Mouse (Mus musculus): ENCODE measurements around the gene Ints3. TPM values are rescaled to one million over a fixed set of nuclear protein-coding genes. Genes with fewer than 3 reads are reported as not detected.
A peak's percentile ranks its signal among the peaks of the same experiment; 100 is the strongest.

The Ints3 gene
- polyA plus RNA-seq, 1 experiment from 2014 or later: 26.0 TPM

- H3K27me3 ChIP-seq (replicated peaks; ENCODE audit: control insufficient read depth, insufficient read depth, low read length): peaks cover 41% of the 10 kb centered on the region
- no peaks in the 10 kb centered on the region for H3K36me3 ChIP-seq (ENCODE audit: control insufficient read depth, insufficient read depth, low read length)
- no peaks in the 10 kb centered on the region for H3K9me3 ChIP-seq (ENCODE audit: control insufficient read depth, low read length)
- H3K4me3 ChIP-seq (ENCODE audit: low read depth, low read length): peak overlapping the region; percentile 48
- no peak overlapping the region for H3K27ac ChIP-seq (replicated peaks; ENCODE audit: low read depth, low read length)
- peak overlapping the region; percentile 96 for H3K4me2 ChIP-seq (ENCODE audit: low read depth, low read length)
- 2% methylated on average over 50 of the region's 75 CpGs for WGBS
- H3K9ac ChIP-seq (ENCODE audit: low read depth, low read length): peak overlapping the region; percentile 60
- ATAC-seq (ENCODE audit: low read depth) (peak; percentile 32), DNase-seq (ENCODE audit: low spot score) (no peak)
- H3K4me1 ChIP-seq (ENCODE audit: control insufficient read depth, insufficient read depth, low read length): no peaks in the 10 kb centered on the region
These were observed 31.8 kb upstream of the Ints3 start for GRCm38 (mm10) chr3:90465081-90465685.

GRCm38 (mm10) chr3:90464552-90465080 is 31.2 kb upstream of the Ints3 start:
- Histone ChIP-seq H3K4me3 (ENCODE audit: low read depth, low read length) (peak overlapping the region; percentile 48), H3K27me3 (replicated peaks; ENCODE audit: control insufficient read depth, insufficient read depth, low read length) (peaks cover 41% of the 10 kb centered on the region), H3K27ac (replicated peaks; ENCODE audit: low read depth, low read length) (no peak overlapping the region), H3K9ac (ENCODE audit: low read depth, low read length) (peak overlapping the region; percentile 19; the same call in 1 of the 2 replicates), H3K4me1 (ENCODE audit: control insufficient read depth, insufficient read depth, low read length) (no peaks in the 10 kb centered on the region), H3K4me2 (ENCODE audit: low read depth, low read length) (peak overlapping the region; percentile 96), H3K36me3 (ENCODE audit: control insufficient read depth, insufficient read depth, low read length) (no peaks in the 10 kb centered on the region), H3K9me3 (ENCODE audit: control insufficient read depth, low read length) (no peaks in the 10 kb centered on the region)
- 12% methylated on average over 32 of the region's 37 CpGs for WGBS
- no peak for DNase-seq (ENCODE audit: low spot score)
- no peak for ATAC-seq (ENCODE audit: low read depth)

DNA sequence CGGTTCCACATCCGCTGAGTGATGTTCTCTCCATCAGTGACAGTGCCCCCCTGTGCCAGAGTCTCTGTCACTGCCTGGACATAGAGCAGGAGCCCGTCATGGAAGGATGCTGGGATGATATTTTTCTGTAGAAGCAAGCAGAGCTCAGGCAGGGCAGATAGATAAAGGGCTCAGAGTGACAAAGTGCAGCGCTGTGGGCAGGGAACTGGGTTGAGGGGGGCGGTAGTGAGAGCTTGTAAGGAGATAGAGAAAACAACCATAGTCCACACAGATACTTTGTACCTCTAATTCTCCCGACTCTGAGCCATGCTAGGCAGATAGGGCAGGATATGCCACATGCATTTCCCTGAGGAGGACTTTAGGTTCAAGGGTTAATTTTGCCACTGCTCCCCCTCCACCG is 29.2 kb upstream of the Ints3 start:
- Histone ChIP-seq H3K36me3 (ENCODE audit: control insufficient read depth, insufficient read depth, low read length) (no peaks in the 10 kb centered on the region), H3K27me3 (replicated peaks; ENCODE audit: control insufficient read depth, insufficient read depth, low read length) (peaks cover 41% of the 10 kb centered on the region), H3K4me3 (ENCODE audit: low read depth, low read length) (no peak overlapping the region), H3K9me3 (ENCODE audit: control insufficient read depth, low read length) (no peaks in the 10 kb centered on the region), H3K4me1 (ENCODE audit: control insufficient read depth, insufficient read depth, low read length) (no peaks in the 10 kb centered on the region), H3K9ac (ENCODE audit: low read depth, low read length) (no peak overlapping the region), H3K27ac (replicated peaks; ENCODE audit: low read depth, low read length) (no peak overlapping the region), H3K4me2 (ENCODE audit: low read depth, low read length) (no peak overlapping the region)
- 28% methylated on average over 7 of the region's 7 CpGs for WGBS
- DNase-seq (ENCODE audit: low spot score) (no peak), ATAC-seq (ENCODE audit: low read depth) (no peak)

DNA sequence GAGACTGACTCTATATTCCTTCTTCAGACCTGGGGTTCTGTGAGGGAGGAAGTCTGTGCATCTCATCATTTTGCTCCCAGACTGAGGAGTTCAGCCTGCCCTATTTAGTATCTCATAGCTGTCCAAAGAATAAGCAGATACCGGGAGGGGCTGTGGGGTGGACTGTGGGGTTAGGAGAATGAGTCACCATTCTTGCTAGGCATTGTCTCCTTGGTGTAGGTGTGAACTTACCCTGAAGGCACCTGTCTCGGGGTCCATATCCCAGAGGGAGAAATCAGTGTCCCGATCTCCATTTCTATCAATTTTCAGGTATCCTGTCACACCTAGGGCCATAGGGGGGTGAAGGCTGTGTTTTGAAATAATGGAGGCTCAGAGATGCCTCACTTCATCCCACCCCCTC is 28.5 kb upstream of the Ints3 start:
- no peaks in the 10 kb centered on the region for H3K36me3 ChIP-seq (ENCODE audit: control insufficient read depth, insufficient read depth, low read length)
- 84% methylated on average over 3 of the region's 3 CpGs for whole genome bisulfite sequencing
- ATAC-seq (ENCODE audit: low read depth): no peak
- no peaks in the 10 kb centered on the region for H3K9me3 ChIP-seq (ENCODE audit: control insufficient read depth, low read length)
- no peak overlapping the region for H3K9ac ChIP-seq (ENCODE audit: low read depth, low read length)
- H3K4me3 ChIP-seq (ENCODE audit: low read depth, low read length): no peak overlapping the region
- DNase-seq (ENCODE audit: low spot score): no peak
- no peak overlapping the region for H3K27ac ChIP-seq (replicated peaks; ENCODE audit: low read depth, low read length)
- H3K4me1 ChIP-seq (ENCODE audit: control insufficient read depth, insufficient read depth, low read length): no peaks in the 10 kb centered on the region
- H3K27me3 ChIP-seq (replicated peaks; ENCODE audit: control insufficient read depth, insufficient read depth, low read length): peaks cover 41% of the 10 kb centered on the region
- no peak overlapping the region for H3K4me2 ChIP-seq (ENCODE audit: low read depth, low read length)

DNA sequence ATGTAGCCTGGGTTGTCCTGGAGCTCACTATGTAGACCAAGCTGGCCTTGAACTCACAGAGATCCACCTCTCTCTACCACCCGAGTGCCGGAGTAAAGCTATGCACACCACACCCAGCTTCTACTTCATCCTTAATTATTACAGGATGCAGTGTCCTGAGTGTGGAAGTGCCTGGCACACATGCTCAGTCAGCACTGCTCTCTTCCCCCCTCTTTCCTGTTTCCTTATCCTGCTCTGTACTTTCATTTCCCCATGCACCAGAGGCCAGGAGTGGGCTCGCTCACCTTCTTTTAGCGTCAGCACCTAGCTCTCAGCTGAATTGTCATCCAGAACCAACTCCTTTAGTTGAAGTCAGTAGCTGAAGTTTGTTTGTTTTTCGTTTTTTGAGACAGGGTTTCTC is 26.9 kb upstream of the Ints3 start:
- Histone ChIP-seq H3K4me1 (ENCODE audit: control insufficient read depth, insufficient read depth, low read length) (no peaks in the 10 kb centered on the region), H3K27ac (replicated peaks; ENCODE audit: low read depth, low read length) (no peak overlapping the region), H3K4me3 (ENCODE audit: low read depth, low read length) (no peak overlapping the region), H3K36me3 (ENCODE audit: control insufficient read depth, insufficient read depth, low read length) (no peaks in the 10 kb centered on the region), H3K9me3 (ENCODE audit: control insufficient read depth, low read length) (no peaks in the 10 kb centered on the region), H3K9ac (ENCODE audit: low read depth, low read length) (no peak overlapping the region), H3K27me3 (replicated peaks; ENCODE audit: control insufficient read depth, insufficient read depth, low read length) (peaks cover 31% of the 10 kb centered on the region), H3K4me2 (ENCODE audit: low read depth, low read length) (no peak overlapping the region)
- DNase-seq (ENCODE audit: low spot score) (no peak), ATAC-seq (ENCODE audit: low read depth) (no peak)
- 62% methylated on average over 5 of the region's 5 CpGs for WGBS

- Histone ChIP-seq H3K27ac (replicated peaks; ENCODE audit: low read depth, low read length) (no peak overlapping the region), H3K4me2 (ENCODE audit: low read depth, low read length) (no peak overlapping the region), H3K36me3 (ENCODE audit: control insufficient read depth, insufficient read depth, low read length) (no peaks in the 10 kb centered on the region), H3K27me3 (replicated peaks; ENCODE audit: control insufficient read depth, insufficient read depth, low read length) (peaks cover 25% of the 10 kb centered on the region), H3K4me1 (ENCODE audit: control insufficient read depth, insufficient read depth, low read length) (no peaks in the 10 kb centered on the region), H3K9ac (ENCODE audit: low read depth, low read length) (no peak overlapping the region), H3K4me3 (ENCODE audit: low read depth, low read length) (no peak overlapping the region), H3K9me3 (ENCODE audit: control insufficient read depth, low read length) (no peaks in the 10 kb centered on the region)
- no peak for ATAC-seq (ENCODE audit: low read depth)
- 83% methylated on average over 9 of the region's 9 CpGs for WGBS
- DNase-seq (ENCODE audit: low spot score): no peak
These were observed 26.3 kb upstream of the Ints3 start for GRCm38 (mm10) chr3:90459727-90460126.

- Histone ChIP-seq H3K4me2 (ENCODE audit: low read depth, low read length) (no peak overlapping the region), H3K9ac (ENCODE audit: low read depth, low read length) (no peak overlapping the region), H3K36me3 (ENCODE audit: control insufficient read depth, insufficient read depth, low read length) (no peaks in the 10 kb centered on the region), H3K4me3 (ENCODE audit: low read depth, low read length) (no peak overlapping the region), H3K9me3 (ENCODE audit: control insufficient read depth, low read length) (no peaks in the 10 kb centered on the region), H3K27me3 (replicated peaks; ENCODE audit: control insufficient read depth, insufficient read depth, low read length) (no peaks in the 10 kb centered on the region), H3K4me1 (ENCODE audit: control insufficient read depth, insufficient read depth, low read length) (no peaks in the 10 kb centered on the region), H3K27ac (replicated peaks; ENCODE audit: low read depth, low read length) (no peak overlapping the region)
- WGBS: 86% methylated on average over 14 of the region's 14 CpGs
- no peak for DNase-seq (ENCODE audit: low spot score)
- ATAC-seq (ENCODE audit: low read depth): no peak
These were observed 21.5 kb upstream of the Ints3 start for GRCm38 (mm10) chr3:90454931-90455330.

DNA sequence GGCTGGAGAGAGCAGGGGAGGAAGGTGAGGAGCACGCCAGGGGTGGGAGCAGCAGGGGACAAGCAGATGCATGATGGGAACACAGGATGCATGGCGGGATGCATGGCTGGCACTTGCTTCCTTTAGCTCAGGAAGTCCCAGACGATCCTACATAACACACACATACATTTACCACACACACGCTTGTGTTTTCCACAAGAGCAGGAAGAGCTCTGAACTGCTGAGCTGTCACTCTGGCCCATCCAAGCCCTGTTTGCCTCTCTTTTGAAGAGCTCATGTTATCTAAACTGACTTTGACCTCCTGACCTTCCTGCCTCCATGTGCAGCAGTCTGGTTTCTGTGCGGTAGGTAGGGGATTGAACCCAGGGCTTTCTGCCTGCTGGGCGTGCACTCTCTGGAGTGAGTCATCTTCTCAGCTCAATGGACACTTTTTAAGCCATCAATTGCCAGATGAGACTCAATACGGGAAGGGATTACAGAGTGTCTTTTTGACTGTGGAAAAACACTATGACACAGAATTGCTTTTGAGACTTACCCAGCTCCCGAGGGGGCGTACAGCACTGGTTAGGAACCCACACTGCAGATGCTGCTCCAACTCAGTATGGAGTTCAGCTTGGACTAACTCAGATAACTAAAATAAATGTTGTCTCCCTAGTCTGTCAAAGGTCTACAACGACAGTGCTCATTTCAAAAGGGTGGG is 18.1 kb upstream of the Ints3 start:
- no peaks in the 10 kb centered on the region for H3K36me3 ChIP-seq (ENCODE audit: control insufficient read depth, insufficient read depth, low read length)
- DNase-seq (ENCODE audit: low spot score) (peak; percentile 23), ATAC-seq (ENCODE audit: low read depth) (no peak)
- H3K4me2 ChIP-seq (ENCODE audit: low read depth, low read length): peak overlapping the region; percentile 40
- H3K9ac ChIP-seq (ENCODE audit: low read depth, low read length): no peak overlapping the region
- WGBS: 45% methylated on average over 10 of the region's 10 CpGs
- H3K4me1 ChIP-seq (ENCODE audit: control insufficient read depth, insufficient read depth, low read length): no peaks in the 10 kb centered on the region
- no peaks in the 10 kb centered on the region for H3K27me3 ChIP-seq (replicated peaks; ENCODE audit: control insufficient read depth, insufficient read depth, low read length)
- no peaks in the 10 kb centered on the region for H3K9me3 ChIP-seq (ENCODE audit: control insufficient read depth, low read length)
- no peak overlapping the region for H3K27ac ChIP-seq (replicated peaks; ENCODE audit: low read depth, low read length)
- no peak overlapping the region for H3K4me3 ChIP-seq (ENCODE audit: low read depth, low read length)
